Mouse (Mus musculus) retina, postnatal 7 days (tissue): Measurements from ENCODE around the gene Atp6v0a1.

Experiments used
- DNase-seq: peaks from one replicate; pipeline ENCODE4 v3.0.0-alpha.2; 2012; ENCODE audit warnings: low read depth, low spot score

Atp6v0a1 gene

GRCm38 (mm10) chr11:101009046-101009887, at the start of gene Atp6v0a1:
Gene Atp6v0a1, plus strand, starts transcription at chr11:101009452.
- DNase-seq, result peak; percentile 90

- DNase-seq, result no peak
Measured at GRCm38 (mm10) chr11:100959464-100959810, 49.8 kb upstream of the Atp6v0a1 start.

DNA sequence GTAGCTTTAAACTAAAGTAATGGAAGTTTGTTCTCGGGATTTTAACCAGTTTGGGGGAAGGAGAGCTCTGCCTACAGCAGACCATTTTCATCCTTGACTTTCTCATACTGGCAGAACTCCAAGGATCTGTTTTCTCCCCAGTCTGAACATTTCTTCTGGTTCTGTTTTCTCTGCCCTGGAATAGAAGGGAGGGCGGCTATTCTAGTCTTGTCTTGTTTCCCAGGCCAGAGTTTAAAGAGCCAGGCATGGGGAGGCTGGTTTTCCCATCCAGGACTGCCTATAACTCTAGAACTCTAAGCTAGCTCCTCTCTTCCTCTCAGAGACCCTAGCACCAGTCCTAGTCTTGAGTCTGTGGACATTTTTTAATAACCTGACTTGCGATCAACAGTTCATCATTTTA, 49.4 kb upstream of the Atp6v0a1 start:
- DNase-seq, result no peak

DNA sequence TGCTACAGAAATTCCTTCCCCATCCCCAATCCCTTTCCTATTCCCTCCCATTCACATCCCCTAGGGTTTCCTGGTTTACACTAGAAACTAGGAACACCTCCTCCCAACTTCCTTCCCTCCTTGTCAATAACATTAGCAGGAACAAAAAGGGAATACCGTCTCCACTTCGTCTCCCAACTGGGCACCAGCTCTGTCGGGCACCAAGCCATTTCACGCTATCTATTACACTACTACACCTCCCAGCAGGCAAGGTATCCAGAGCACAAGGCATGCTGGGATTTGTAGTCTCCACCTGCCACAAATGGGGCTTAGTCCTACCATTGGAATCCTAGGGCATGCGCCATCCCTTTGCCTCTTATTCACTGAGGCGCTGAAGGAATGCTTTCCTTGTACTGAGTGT, 48.7 kb upstream of the Atp6v0a1 start:
- no peak for DNase-seq

DNA sequence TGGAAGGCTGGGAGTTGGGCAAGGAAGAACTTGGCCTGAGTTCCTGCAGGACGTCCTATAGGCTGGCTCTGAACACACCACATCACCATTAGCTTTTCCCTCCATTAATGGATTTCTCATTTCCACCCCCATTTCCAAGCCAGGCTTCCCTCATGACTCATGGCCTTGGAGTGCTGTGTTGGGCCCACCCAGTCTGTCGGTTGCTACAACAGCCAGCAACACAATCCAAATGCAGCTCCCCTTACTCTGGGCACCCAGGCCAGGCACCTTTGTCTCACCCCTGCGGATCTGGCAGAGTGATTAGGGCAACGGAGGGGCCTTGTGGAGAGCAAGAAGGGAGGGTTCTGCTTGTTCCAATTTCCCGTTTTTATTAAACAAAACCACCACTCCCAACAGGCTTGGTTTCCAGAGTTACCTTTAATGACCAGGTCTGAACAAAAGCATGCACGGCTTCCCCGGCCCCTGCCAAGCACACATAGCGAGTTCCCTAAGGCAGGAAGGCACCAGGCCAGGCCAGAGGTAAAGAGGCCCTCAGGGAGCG, 46.8 kb upstream of the Atp6v0a1 start:
- DNase-seq, result no peak

DNA sequence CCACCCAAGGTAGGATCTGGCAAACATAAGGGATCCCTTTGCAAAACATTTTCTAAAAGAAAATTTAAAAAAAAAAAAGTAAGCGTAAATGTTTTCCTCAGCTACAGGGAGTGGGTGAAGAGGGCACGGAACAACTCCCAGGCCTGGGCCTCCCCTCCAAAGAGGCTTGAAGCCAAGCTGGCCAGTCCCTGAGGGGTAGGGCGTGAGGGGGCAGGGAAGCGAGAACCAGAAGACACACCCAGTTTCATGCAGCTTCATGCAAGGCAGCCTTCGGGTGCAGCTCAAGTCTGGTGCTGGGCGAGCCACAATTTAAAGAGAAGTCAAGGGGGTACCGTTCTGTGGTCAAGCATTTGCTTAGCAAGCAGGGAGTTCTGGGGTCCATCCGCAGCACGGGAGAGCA, 45.6 kb upstream of the Atp6v0a1 start:
- DNase-seq, result no peak

DNA sequence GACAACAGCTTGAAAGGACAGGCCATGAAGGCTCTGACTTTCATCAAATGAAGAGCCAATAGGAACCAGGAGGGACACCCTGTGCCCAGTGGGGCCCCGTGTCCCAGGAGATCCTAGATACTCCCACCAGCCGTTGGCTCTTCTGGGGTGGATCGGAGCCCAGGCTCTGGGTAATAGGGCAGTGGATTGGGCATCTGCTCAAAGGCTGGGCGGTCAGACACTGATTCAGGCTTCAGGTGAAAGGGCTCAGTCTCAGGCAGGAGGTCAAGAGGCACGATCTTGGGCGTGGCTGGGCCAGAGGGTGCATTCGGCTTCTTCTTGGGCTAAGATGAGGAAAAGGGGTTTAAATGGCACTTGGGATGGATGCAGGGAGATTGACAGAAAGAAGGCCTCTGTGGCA, 45.1 kb upstream of the Atp6v0a1 start:
- no peak for DNase-seq

DNA sequence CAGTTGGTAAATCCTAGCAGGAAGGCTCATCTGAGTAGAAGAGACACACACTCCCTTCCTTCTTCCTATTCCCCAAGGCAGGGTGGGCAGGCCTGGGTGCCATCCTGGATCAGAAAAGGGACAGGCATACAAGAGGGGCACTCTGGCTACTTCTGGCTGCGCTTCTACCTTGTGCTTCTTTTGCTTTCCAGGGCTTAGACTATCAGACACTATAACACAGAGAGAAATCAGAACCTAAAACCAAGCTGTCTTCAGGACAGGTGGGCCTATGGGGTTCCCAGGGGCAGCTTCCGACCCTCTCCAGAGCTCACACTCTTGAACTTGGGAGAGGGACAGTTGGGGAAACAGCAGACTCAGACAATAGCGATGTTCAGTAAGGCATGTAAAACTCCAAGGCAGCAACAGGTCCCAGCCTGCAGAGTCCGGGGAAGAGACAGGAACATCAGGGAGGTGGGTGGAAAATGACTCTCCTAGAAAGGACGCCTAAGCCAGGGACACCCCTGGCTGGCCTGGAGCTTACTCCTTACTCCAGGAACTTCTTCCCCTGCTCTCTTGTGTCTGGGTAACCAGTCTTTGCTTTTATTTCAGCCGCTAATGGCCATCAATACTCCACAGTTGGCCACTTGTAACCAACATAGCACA, 44.2 kb upstream of the Atp6v0a1 start:
- no peak for DNase-seq

DNA sequence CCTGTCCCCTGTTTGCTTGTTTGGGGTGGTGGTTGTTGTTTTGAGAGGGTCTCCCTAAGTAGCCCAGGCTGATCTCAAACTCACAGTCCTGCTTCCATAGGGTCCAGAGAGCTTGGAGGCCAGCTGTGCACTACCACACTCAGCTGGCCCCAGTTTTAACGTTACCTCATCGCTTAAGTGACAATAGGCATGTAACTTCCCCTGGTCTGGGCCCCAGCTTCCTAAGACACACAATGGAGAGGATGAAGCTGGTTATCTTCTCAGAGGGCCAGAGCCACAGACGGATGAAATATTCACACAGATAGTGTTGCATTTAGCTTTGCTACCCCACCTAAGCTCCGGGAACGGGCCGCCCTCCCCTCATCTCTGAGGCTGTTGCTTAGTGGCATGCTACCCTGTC, 43.5 kb upstream of the Atp6v0a1 start:
- no peak for DNase-seq

DNA sequence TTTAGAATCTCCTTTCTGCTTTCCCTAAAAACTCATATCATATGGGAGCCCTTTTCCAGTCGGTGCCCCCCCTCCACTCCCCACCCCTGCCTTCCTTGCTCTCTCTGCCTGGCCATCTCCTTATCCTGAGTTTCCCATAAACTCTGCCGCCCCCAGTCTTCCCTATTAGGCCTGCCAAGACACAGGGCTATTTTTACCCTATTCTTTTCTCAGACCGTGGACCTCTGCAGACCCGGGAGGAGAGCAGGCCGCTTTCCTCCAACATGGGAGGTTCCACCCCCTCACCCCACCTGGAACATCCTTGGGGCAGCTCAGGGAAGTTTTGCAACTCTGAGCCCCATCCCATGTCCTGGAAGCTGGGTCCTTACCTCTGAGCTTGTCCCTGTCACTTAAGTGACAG, 41.9 kb upstream of the Atp6v0a1 start:
- no peak for DNase-seq

DNA sequence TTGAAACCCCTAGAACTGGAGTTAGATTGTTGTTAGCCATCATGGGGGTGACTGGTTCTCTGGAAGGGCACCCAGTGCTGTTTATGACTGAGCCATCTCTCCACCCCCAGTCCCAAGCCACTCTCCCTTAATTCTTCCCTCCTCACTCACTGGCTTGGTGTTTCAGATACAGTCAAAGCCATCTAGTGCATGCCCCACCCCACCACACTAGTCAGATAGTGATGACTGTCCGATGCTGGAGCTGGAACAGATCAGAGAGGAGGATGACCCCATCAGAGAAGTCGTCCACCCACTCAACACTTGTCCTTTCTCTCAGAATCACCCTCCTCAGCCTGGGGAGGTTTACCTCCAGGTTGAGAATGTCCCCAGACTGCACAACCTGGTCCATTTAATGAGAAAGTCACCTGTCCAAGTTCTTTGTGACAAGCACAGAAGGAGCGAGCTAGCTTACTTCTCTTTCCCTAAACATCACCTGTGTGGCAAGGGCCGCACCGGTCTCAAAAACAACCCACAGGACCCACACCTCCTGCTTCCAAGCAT, 41.3 kb upstream of the Atp6v0a1 start:
- DNase-seq, result no peak

DNA sequence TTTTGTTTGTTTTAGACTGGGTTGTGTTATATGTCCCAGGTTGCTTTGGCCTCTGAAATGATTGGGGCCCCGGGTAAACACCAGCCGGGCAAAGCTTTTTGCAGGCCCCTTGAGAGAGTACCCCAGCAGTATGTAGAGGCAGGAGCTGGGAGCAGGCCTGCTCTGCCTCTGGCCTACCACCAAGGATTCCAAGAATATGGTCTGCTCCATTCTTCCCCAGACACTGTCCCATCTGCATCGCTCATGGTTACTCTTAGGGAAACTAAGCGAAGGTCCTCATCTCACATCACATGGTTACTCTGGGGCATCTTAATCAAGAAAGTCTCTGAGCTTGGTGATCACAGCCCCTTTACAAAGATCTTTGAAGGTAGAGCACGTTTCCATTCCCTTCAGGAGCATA, 40.8 kb upstream of the Atp6v0a1 start:
- DNase-seq, result no peak

DNA sequence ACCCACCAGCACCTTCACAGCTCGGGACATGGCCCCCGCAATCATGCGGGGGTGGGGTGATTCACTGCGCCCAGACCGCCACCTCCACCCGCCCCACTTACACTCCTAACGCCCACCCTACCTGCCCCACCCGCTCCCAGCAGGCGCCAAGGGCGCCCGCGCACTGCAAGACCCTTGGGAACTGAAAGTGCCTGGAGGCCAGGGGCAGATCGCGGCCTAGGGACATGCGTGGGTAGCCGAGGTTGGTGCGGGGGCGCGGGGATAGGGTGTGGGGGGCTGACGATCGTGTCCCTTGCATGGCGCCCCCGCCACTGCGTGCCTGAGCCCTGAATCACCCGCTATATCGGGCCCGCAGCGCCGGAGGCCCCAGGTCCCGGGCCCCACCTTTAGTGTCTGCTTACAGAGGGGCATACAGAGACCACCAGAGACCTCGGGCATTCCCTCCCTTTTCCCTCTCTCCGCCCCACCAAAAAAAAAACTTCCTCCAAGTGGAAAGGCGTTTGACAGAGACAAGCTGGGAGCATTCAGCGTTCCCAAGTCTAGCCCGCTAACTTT, 40.0 kb upstream of the Atp6v0a1 start:
- DNase-seq, result no peak

- DNase-seq, result no peak
Measured at GRCm38 (mm10) chr11:100969744-100970556, 39.3 kb upstream of the Atp6v0a1 start.

GRCm38 (mm10) chr11:100970557-100970937, 38.7 kb upstream of the Atp6v0a1 start, which contains the start of gene Cavin1:
Gene Cavin1, minus strand, starts transcription at chr11:100970887.
- DNase-seq, result no peak

DNA sequence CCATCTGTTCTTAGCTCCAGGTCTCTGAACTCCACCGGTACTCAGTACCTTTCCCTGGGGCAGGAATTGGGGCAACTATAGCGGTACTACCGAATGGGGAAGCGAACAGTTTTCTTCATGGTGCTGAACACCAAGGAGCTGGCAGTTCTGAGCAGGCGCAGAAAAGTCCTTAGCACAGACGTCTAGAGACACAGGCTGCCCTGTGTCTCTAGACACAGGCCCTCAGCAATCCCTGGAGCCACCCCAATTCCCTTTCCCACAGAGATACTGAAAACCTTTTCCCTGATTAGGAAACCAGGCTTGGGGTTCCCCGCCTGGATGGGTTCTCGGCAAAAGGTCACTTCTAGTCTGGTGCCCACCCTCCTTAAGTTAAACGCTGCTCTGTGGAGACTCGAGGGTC, 37.8 kb upstream of the Atp6v0a1 start:
- DNase-seq, result no peak

GRCm38 (mm10) chr11:100973245-100973644, 36.0 kb upstream of the Atp6v0a1 start:
- no peak for DNase-seq

DNA sequence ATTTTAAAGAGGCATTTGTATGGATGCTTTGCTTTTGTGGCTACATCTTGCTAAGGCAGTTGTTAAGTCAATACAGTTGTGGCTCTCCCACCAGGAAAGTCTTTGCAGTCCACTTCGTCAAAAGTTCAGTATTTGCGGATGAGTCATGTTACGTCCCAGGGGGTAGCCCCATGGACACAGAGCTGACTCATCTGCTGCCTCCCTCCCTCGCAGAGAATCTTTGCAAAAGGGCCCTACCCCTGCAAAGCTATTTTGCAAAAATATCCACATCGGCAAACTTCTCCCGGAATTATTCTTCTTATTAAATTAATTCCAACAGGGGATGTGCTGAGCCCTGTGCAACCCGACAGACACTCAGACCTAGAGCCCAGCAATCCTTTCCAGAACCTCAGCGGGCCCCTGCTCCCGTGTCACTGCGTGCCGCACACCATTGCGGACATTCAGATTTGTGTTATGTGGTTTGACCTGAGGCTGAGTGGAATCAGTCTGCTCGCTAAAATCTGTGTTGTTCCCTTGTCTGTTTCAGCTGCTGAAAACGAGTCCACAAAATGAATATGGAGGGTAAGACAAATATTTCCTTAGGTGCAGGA, 34.8 kb upstream of the Atp6v0a1 start:
- DNase-seq, result no peak

DNA sequence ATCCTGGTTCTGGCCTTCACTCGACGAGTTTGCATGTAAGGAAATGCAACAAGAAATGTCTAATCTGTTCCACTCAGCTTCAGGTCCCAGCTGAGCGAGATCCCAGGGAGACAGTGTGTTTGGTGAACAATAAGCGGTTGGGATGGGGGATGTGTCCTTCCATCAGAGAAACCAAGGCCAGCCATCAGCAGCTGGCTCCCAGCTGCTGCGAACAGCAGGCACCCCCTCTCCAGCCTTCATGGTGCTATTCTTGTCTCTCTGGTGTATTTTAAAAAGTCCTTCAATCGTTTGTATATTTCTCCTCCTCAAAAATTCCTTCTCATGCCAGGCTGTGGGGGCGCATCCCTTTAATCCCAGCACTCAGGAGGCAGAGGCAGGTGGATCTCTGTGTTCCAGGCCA, 34.0 kb upstream of the Atp6v0a1 start:
- no peak for DNase-seq

GRCm38 (mm10) chr11:100979887-100980286, 29.4 kb upstream of the Atp6v0a1 start:
- DNase-seq, result no peak

DNA sequence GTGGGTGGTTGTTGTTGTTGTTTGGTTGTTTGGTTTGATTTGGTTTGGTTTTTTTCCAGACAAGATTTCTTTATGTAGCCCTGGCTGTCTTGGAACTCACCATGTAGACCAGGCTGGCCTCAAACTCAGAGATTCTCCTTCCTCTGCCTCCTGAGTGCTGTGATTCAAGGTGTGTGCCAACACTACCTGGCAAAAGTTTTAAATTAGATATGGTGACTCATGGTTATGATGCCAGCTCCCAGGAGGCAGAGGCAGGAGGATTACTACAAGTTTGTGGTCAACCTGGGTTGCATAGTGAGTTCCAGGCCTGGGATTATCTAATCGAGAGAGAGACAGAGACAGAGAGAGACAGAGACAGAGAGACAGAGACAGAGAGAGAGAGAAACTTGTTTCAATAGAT, 28.8 kb upstream of the Atp6v0a1 start:
- no peak for DNase-seq
